Mouse (Mus musculus): ENCODE data around the gene Gdf9.

GRCm38 (mm10) chr11:53436338-53436737, 5.5 kb downstream of the Gdf9 start:
- TF ChIP-seq CTCF (IDR thresholded peaks at IDR 0.05; ENCODE audit: insufficient read depth, low read length) (no peak), POLR2A (IDR thresholded peaks at IDR 0.05; ENCODE audit: borderline replicate concordance, extremely low read depth, low read depth, low read length) (no peak)

Data from lung, adult 2 months (tissue).